Mouse (Mus musculus) megakaryocyte-erythroid progenitor cell, adult 5-6 weeks (primary cell): ENCODE data around the gene Gpr157. TPM values are rescaled to one million over a fixed set of nuclear protein-coding genes. Genes with fewer than 3 reads are reported as not detected.
A peak's percentile ranks its signal among the peaks of the same experiment; 100 is the strongest.
"Not testable (repeated sequence)": the region's sequence is repeated elsewhere in the genome, so short reads cannot be mapped to it uniquely, and the experiment has no call there.

Experiments
- ATAC-seq: replicated peaks from 2 replicates; pipeline ENCODE4 v1.8.0; 2016; ENCODE audit warnings: mild to moderate bottlenecking, inconsistent platforms; ENCODE audit not compliant: severe bottlenecking, poor library complexity, low FRiP score, low TSS enrichment
- total RNA-seq, 2 experiments: library from RNA; stranded (forward) in 1 of 2; stranded (reverse) in 1 of 2; fragments of 200-1000, 215-1000 nt in 1 of 2; fragments of >200 nt in 1 of 2; fragmentation: Nextera tagmentation in 1 of 2; gene quantifications; 2 replicates each; pipeline ENCODE4 v1.2.3; 2014 to 2017

Gene Gpr157
- total RNA-seq (2014; fragmentation: Nextera tagmentation) = 0.33 and 1.0 TPM in 2 replicates
- 0.33 and 0.99 TPM in 2 replicates for total RNA-seq (2017)

DNA sequence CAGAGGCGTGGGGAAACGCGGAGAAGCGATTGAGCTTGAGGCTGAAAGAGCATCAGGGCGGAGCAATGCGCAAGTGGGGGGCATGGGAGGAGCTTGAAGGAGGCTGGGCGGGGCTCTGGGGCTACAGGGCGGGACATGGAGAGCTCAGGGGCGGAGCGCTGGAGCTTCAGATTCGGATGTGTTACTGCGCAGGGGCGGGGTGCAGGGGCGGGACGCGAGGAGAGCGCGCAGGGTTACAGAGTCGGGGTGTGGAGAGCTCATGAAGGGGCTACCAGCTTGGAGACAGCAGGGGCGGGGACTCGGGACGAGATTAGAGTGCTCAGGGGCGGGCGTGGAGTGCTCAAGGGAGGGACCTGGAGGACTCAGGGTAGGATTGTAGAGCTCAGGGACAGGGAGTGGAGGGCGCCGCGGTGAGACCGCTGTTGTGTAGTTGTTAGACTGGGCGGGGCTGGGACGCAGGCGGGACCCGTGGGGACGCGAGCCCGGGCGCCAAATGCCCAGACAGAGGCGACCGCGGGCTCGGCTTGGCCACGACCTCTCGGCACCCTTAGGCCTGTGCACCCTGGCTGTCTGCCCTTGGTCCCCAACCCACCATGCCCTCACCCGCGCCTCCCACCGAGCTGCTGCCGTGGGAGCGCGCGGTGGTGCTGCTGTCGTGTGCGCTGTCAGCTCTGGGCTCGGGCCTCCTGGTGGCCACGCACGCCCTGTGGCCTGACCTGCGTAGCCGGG lies at the start of gene Gpr157:
Gene Gpr157, plus strand, starts transcription at position 205 of the 729 bp plus-strand sequence.
- ATAC-seq = peak; percentile 97

DNA sequence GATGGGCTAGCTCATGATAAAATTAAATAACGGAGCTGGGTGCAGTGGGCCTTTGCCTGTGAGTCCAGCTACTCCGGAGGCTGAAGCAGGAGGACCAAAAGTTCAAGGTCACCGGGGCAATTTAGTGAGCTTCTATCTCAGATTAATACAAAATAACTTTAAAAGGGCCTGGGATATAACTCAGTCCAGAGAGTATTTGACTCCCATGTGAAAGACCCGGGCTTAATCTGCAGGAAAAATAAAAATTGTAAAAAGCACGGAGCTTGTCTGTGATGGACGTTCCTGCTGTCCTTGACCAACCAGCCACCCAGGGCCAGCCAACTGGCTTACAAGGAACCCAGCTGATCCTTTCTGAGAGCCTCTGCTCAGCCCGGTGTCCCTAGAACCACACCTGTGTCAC lies 48.6 kb upstream of the Gpr157 start:
- ATAC-seq = no peak

DNA sequence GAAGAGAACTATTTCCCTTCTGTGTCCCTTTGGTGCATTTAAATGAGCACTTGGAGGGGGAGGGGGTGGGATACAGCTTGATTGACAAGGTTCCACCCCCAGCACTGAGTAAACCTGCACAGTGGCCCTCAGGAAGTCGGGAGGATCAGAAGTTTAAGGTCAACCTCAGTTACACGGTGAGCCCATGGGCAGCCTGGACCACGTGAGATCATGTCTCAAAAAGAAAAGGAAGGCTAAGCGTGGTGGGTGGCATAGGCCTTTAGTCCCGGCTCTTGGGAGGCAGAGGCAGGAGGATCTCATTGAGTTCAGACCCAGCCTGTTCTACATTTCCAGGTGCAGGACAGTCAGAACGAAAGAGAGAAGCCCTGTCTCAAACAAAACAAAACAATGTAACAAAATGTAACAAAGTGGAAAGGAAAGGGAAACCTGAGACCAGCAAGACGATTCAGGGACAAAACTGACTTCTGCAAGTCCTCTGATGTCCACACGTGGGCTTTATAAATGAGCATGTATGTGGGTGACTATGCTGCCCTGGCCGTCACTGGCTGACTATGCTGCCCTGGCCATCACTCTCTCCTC lies 47.1 kb upstream of the Gpr157 start:
- ATAC-seq = no peak

DNA sequence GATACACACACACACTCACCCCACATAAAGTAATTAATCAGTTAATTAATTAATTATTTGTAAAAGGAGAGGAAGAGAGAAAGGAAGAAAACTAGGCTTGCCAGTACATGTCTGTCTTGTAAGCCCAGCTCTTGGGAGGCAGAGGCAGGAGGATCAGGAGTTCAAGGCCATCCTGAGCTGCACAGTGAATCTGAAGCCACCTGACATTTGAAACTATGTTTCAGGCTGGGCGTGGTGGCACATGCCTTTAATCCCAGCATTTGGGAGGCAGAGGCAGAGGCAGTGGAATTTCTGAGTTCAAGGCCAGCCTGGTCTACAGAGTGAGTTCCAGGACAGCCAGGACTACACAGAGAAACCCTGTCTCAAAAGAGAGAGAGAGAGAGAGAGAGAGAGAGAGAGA lies 46.3 kb upstream of the Gpr157 start:
- ATAC-seq = not testable (repeated sequence)

DNA sequence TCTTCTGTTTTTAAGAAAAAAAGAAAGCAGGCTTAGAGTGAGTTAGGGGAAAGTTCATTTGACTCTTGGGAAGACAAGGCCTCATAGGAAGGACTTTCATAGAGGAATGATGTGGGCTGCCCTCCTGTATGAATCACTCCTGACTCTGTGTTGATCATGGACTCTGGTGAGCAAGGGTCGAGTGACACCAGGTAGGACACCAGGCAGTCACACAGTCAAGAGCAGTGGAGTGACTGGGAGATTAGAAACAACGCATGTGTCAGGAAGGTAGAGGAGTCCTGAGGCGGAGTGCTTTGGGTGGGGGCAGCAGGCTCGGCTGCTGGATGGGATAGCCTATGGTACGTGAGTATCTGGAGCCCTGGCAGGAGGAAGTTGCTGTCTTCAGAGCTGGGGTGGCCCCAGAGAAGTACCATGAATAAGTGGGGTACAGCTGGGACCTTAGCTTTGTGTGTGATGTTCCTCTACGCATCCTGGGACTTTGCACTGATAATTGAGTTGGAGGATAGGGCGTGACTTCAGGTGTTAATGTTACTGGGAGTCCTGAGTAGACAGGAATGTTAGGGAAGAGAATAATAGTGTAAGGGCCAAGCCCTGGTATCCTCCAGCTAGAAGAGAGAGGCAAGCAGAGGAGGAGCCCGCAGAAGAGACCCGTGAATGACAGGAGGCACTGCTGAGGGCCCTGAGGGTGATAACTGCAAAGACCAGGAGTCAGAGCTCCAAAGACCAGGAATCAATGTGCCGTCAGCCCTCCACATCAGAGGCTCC lies 45.6 kb upstream of the Gpr157 start:
- no peak for ATAC-seq

DNA sequence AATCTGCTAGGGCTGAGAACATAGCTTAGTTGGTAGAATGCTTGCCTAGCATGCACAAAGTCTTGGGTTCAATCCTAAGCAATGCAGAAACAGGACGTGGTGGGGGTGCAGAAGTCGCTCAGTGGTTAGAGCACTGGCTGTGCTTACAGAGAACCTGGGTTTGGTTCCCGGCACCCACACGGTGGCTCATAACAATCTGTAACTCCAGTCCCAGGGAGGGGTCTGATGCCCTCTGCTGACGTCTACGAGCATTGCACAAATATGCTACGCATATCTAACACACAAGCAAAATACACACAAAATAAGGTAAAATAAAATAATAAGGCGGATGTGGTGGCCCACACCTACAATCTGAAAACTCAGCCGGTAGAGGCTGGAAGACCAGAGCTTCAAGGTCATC lies 43.6 kb upstream of the Gpr157 start:
- ATAC-seq = no peak

DNA sequence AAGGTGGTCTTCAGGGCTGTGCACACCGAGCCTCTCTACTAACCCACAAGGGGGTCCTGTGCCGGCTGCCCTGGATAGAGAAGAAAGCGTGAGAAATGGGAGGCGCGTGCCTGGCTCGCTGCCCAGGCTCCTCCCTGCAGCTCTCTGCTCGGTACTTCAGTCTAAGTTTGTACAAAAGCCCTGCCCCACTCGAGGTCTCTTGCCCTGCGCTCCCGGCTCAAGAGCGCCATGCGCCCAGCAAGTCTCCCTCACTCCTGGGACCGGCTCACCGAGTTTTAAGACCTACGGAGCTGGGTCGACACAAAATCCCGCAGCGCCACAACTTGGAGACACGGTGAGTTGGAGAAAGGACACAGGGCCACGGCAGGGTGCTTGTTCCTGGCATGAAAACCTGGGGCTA lies 39.1 kb upstream of the Gpr157 start:
- ATAC-seq = peak; percentile 78

DNA sequence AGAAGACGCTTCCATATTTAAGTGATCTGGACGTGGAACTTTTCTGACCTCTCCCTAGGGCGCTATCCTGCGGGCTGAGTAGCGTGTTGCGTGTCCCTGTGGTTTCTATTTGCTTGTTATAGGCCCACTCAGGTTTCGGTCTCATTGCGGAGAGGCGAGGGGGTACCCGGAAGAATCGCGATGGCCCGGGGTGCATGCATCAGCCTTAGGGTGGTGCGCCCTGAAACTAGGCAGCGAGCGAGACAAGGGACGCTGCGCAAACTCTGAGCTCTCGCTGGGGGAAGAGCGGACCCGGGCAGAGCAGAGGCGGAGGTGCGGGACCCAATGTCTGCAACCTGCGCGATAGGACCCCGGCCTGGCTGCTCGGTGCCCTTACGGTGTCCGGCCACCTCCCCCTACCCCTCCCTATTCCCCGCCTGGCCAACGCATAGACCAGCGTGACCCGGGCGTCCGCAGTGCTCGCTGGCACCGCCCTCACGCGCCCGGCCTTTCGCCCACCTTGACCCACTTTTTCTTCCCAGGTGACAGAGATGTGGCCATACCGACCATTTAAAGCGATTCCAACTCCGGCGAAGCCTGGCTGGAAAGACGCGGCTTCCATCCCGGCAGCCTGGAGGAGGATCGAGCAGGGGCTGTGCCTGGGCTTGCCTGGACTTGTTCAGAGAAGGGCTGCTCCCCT lies 38.5 kb upstream of the Gpr157 start:
- ATAC-seq = peak; percentile 36

DNA sequence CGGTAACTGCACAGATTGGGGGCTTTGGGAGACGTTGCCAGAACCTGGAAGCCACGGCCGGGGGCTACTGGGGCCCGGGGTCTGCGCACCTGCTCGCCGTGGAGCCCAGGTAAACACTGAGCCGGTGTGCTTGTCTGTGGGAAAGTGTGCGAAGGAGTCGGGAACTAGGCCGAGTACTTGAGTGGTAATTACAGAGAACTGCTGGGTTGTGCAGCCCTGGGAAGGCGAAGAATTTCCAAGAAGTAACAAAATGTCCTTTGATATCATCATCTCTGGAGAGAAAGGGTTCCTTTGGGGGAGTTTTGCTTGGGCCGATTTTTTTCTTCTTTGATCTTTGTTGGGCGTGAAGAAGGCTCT lies 38.0 kb upstream of the Gpr157 start:
- ATAC-seq = no peak

DNA sequence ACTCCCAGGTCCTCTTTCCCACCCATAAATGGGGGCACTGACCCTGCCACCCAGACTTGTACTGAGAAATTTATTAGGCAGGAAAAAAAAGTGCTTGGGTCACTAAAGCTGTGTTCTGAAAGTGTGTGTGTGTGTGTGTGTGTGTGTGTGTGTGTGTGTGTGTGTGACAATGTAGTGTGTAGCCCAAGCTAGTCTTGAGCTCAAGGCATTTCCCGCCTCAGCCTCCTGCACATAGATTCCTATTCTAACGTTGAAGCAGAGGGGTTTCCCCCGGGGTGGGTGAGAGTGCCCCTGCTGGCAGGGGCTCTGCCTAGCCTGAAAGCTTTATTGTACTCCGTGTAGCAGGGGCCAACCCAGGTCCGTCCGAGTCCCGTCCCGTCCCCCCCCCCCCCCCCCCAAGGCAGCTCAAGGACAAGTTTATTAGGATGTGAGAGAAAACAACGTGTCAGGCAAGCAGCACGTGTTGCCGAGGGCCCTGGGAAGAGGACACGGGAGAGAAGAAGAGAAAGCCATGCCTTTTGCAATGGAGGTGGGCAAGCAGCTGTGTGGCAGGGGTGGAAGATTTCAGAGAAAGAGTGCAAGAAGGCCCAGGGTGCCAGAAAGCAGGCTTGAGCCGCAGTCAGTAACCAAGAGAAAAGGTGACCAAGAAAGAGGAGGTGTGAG lies 37.5 kb upstream of the Gpr157 start:
- no peak for ATAC-seq

DNA sequence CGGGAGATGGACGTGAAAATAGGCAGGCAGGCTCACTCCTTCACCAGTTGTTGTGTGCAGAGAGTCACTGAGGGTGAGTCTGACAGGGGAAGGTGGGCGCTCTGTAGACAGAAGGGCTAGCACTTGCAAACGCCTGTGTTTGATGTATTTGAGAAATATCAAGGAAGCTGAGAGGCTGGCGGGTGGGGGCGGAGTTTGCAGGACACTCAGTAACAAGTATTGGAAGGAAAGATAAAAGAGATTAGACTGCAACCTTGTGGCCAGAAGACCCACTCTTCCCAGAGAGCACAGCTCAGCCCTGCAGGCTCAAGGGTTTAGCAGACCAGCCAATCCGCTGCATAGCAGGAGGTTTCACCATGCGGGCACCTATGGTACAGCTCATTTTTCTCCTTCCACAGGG lies 35.7 kb upstream of the Gpr157 start:
- no peak for ATAC-seq

DNA sequence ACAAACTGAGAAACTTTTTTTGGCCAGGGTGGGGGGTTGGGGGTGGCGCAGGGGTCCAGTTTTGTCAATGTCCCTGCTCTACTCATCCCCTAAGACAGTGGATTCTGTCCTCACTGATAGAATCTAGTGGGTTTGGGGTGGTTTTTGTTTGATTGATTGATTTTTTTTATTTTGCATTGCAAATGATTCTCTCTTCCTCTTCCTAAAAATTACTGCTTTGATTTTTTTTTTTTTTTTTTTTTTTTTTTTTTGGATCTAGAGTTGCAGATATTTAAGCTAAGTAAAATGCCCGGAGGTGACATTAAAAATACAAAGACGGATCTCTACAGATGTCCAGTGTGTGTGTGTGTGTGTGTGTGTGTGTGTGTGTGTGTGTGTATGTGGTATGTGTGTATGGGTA lies 34.8 kb upstream of the Gpr157 start:
- ATAC-seq = no peak

DNA sequence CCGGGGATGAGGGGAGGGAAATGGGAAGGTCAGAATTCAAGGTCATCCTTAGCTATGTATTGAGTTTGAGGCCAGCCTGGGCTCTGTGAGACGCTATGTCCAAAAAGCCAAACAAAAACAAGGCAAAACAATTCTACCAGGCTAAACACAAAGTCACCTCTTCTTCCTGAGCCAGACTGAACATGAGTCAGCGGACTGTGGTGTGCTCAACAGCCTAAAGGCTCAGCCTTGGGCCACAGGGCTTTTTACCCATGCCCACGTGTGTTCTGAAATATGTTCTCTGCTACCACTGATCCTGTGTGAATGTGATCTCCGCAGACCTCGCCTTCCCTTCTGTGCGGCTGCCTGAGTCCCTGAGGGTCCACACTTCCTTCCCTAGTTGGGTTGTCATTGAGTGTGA lies 31.0 kb upstream of the Gpr157 start:
- ATAC-seq = no peak

DNA sequence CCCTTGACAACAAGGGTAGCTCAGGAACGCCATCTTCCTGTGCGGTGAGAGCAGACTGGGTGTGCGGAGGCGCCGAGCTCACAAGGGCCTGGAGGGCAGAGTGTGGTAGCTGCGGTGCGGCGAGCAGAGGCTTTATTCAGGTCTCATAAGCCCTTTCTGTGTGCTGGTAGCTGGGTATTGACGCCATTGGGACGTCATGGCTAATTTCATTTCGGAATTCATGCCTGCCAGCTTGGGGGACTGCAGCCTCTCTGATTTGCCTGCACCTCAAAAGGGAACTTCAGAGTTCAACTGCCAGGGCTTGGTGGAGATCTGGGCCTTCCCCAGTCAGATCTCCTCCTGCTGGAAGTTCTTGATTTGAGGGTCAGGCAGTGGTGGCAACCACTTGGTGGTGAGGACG lies 29.4 kb upstream of the Gpr157 start:
- ATAC-seq = no peak

DNA sequence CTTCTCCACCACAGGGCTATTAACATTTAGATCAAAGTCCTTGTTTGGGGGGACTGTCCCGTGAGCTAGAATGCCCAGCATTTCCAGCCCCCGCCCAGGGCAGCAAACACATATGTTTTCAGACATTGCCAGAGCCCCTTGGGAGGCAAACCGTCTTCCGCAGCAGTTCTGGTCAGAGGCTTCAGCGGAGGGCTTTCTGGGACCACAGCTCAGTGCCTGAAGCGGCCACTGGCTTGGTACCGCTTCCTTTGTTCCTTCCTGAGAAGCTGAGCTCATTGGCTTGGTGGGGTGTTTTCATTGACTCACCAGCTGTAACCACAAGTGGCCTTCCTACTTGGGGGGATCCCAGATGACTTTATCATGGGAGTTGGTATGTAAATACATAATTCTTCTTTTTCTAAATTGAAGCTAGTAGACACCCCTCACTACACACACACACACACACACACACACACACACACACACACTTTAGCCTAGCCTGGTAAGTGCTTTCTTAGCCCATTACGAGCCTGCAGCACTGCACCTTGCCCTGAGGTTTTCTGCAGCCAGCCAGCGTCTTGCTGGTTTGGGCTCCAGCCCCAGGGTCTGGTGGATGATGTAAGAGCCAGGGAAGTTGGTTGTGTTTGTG lies 27.2 kb upstream of the Gpr157 start:
- ATAC-seq = no peak

DNA sequence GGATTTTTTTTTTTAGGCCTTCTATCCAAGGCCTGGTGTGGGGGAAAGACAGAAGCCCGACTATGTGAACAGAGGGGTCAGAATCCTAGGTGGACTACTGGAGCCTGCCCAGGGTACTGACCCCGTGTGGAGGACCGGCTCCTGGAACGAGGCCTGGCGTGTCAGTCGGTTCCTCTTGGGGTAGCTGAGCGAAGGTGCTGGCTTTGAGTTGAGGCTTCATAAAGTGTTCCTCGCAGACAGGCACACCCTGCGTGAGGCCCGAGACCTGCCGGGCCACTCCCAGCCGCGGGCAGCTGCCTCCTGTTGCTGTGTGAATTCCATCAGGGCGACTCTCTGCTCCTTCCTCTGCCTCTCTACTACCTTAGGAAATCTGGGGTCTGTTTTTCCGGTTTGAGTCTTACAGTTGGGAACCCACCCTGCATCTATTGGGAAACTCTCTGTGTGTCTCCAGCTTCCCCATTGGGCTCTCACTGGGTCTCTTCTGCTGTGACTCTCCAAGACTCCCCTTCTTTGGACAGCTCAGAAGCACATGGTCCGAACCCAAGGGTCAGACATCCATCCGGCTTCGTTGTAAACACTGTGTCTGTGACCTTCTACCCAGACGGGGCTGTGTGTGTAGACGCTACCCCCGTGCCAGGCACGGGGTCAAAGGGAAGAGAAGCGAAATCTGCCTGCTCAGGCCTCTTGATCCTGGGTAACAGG lies 26.5 kb upstream of the Gpr157 start:
- 0 out of 2 replicates have a peak, but pooled peaks have one; percentile 20 for ATAC-seq

DNA sequence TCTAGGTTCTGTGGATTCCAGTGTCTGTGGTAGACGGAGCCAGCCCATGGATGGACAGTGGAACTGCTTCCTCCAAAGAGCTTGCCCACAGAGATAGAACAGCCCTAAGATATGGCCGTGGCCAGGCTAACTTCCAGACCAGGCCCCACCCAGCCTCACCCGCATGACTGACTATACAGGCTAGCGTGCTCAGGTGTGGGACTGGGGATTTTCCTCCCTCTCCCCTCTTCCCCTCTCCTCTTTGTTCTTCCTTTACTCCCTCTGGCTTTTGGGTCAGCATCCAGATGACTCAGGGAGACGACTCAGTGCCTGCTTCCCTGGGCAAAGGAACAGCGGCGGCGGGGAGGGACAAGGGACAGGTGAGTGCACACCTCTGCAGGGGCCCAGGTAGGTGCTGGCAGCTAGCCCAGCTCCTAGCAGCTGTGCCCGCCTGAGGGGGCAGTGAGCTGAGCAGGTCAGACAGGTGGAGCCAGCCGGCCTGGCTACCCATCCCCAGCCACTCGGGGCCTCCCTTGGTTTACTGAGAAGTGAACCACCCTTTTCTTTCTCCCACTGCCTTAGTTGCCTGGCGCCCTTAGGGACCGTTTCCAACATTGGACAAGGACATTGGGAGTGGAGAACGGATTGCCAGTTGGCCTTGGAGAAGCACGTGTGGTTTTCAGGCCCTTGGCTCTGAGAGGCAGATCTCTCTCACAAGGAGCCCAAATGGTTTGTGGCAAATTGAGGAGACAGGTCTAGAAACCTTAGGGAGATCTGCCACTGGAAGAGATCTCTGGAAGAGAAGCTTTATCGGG lies 25.5 kb upstream of the Gpr157 start:
- no peak for ATAC-seq
